12 mouse cellular contexts compared by ENCODE assay signal in the genomic region with DNA sequence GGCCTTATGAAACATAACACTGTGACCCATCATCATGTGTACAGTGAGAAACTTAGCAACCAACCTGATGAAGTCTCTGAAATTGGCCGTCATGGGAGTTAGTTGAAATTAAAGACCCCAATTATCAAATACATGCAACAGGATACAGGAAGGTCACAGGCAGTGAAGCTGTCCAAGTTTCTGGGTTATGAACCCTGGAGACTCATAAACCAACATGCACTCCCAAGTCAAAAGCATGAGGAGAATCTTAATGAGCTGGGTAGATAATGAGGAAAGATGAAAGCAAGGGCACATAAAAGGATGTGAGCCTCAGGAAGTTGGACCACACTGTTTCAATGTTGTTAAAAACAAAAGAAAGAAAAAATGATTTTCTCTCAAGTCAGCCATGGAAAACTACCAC.
"Had no signal": no experiment of that assay in that cellular context is flagged by ENCODE, and none has a peak within 500 bp of the region (broad histone marks: within the 10 kb centered on the region; RNA-seq: fewer than 3 reads in every experiment).

No protein-coding gene starts in this region.

- H3K9ac ChIP-seq: kidney, embryonic 15.5 days; limb, embryonic 15.5 days; liver, embryonic 13.5 days; midbrain, embryonic 15.5 days; neural tube, embryonic 12.5 days had no signal

- H3K4me3 ChIP-seq: kidney, embryonic 15.5 days; limb, embryonic 15.5 days; liver, embryonic 13.5 days; midbrain, embryonic 15.5 days; neural tube, embryonic 12.5 days had no signal

- H3K27me3 ChIP-seq: kidney, embryonic 15.5 days; limb, embryonic 15.5 days; liver, embryonic 13.5 days; midbrain, embryonic 15.5 days; neural tube, embryonic 12.5 days had no signal

- DNase-seq: kidney, adult 11 months; kidney, postnatal 36 days; layer of hippocampus, adult 9-11 months; layer of hippocampus, postnatal 36 days; liver, embryonic 13.5 days; lung, adult 18-20 months; thymus, postnatal 4 days had no signal

- H3K36me3 ChIP-seq: kidney, embryonic 15.5 days; limb, embryonic 15.5 days; liver, embryonic 13.5 days; midbrain, embryonic 15.5 days; neural tube, embryonic 12.5 days had no signal

- H3K4me2 ChIP-seq: kidney, embryonic 15.5 days; limb, embryonic 15.5 days; liver, embryonic 13.5 days; midbrain, embryonic 15.5 days; neural tube, embryonic 12.5 days had no signal

- H3K9me3 ChIP-seq: kidney, embryonic 15.5 days; limb, embryonic 15.5 days; liver, embryonic 13.5 days; midbrain, embryonic 15.5 days; neural tube, embryonic 12.5 days had no signal

- H3K27ac ChIP-seq: kidney, embryonic 15.5 days; limb, embryonic 15.5 days; liver, embryonic 13.5 days; midbrain, embryonic 15.5 days; neural tube, embryonic 12.5 days; stomach, postnatal 0 days had no signal

- ATAC-seq: midbrain, embryonic 15.5 days had no signal

- H3K4me1 ChIP-seq: kidney, embryonic 15.5 days; limb, embryonic 15.5 days; liver, embryonic 13.5 days; midbrain, embryonic 15.5 days; neural tube, embryonic 12.5 days had no signal
